Comparison of ENCODE assay signal across 19 mouse cellular contexts in the genomic region with DNA sequence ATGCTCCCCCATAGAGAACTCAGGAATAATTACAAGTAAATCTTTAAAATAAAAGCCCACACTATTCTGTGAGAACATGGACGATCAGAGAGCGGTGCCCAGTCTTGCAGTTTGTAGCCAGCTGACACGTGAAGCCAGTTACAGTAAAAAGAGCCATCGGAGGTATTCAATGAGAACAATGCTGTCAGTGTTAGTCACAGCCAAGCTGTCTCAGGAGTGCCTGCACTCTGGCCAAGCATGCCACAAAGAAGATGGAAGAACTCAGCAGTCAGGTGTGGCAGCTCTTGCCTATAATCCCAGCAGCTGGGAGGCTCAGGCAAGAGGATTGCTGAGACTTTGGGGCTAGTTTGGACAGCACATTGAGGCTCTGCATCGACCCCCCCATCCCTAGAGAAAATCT.
DNase-seq lines count a peak whose midpoint lies in the region; ATAC-seq and TF ChIP-seq lines count a peak whose summit lies in the region.
"Had no signal": no experiment of that assay in that cellular context is flagged by ENCODE, and none has a peak within 500 bp of the region (broad histone marks: within the 10 kb centered on the region; RNA-seq: fewer than 3 reads in every experiment).

No protein-coding gene starts in this region.

- no peak for TF ChIP-seq EP300 in stomach, postnatal 0 days (optimal IDR thresholded peaks at IDR 0.05)

- H3K4me2 ChIP-seq in stomach, embryonic 15.5 days: no peak overlapping the region
- H3K4me2 ChIP-seq in stomach, postnatal 0 days (replicated peaks; ENCODE audit: low read depth): no peak overlapping the region
- H3K4me2 ChIP-seq: embryonic facial prominence, embryonic 12.5 days; heart, embryonic 13.5 days; liver, embryonic 12.5 days; midbrain, embryonic 12.5 days; neural tube, embryonic 12.5 days had no signal

- H3K4me1 ChIP-seq in stomach, embryonic 15.5 days: no peaks in the 10 kb centered on the region
- H3K4me1 ChIP-seq in stomach, postnatal 0 days (replicated peaks; ENCODE audit: control insufficient read depth, insufficient read depth): no peaks in the 10 kb centered on the region

- no peak overlapping the region for H3K9ac ChIP-seq in stomach, embryonic 15.5 days
- no peak overlapping the region for H3K9ac ChIP-seq in stomach, postnatal 0 days (ENCODE audit: low read length)
- H3K9ac ChIP-seq: embryonic facial prominence, embryonic 12.5 days; heart, embryonic 13.5 days; liver, embryonic 12.5 days; midbrain, embryonic 12.5 days; neural tube, embryonic 12.5 days had no signal

- TF ChIP-seq POLR2A in brain, embryonic 14.5 days (IDR thresholded peaks at IDR 0.05; ENCODE audit: borderline replicate concordance, extremely low read depth, insufficient read depth, insufficient read length, poor library complexity, severe bottlenecking): no peak

- no peak for DNase-seq in layer of hippocampus, adult 2 months (ENCODE audit: low spot score in 2 of 2)
- DNase-seq in layer of hippocampus, postnatal 14 days (ENCODE audit: low spot score in 2 of 2): no peak
- DNase-seq in stomach, postnatal 0 days (ENCODE audit: low spot score): no peak
- DNase-seq in brain, embryonic 14.5 days (ENCODE audit: low read depth): peak; percentile 56
- no peak for DNase-seq in frontal cortex, adult 2 months (ENCODE audit: extremely low spot score in 1 of 2, low spot score in 1 of 2)
- DNase-seq: adrenal gland, adult 2 months; kidney, adult 2 months; kidney, postnatal 4 days; layer of hippocampus, postnatal 36 days; lung, postnatal 36 days; retina, postnatal 1 day had no signal

- TF ChIP-seq CTCF in layer of hippocampus, adult 2 months (conservative IDR thresholded peaks at IDR 0.05): no peak
- TF ChIP-seq CTCF in stomach, postnatal 0 days (IDR thresholded peaks at IDR 0.05; ENCODE audit: low read depth): no peak
- no peak for TF ChIP-seq CTCF in brain, embryonic 14.5 days (IDR thresholded peaks at IDR 0.05; ENCODE audit: borderline replicate concordance, extremely low read depth, insufficient read depth, insufficient read length)

- H3K36me3 ChIP-seq in stomach, embryonic 15.5 days: no peaks in the 10 kb centered on the region
- H3K36me3 ChIP-seq in stomach, postnatal 0 days (ENCODE audit: control insufficient read depth, insufficient read depth, low read length): no peaks in the 10 kb centered on the region
- H3K36me3 ChIP-seq: embryonic facial prominence, embryonic 12.5 days; forebrain, embryonic 10.5 days; heart, embryonic 13.5 days; liver, embryonic 12.5 days; midbrain, embryonic 12.5 days; neural tube, embryonic 12.5 days had no signal

- 75% methylated on average over 5 of the region's 5 CpGs for WGBS in stomach, embryonic 15.5 days
- WGBS in stomach, postnatal 0 days: 66% methylated on average over 5 of the region's 5 CpGs

- no peak overlapping the region for H3K4me3 ChIP-seq in layer of hippocampus, adult 2 months
- H3K4me3 ChIP-seq in stomach, embryonic 15.5 days (replicated peaks): no peak overlapping the region
- no peak overlapping the region for H3K4me3 ChIP-seq in stomach, postnatal 0 days (ENCODE audit: low read depth, low read length)
- H3K4me3 ChIP-seq: embryonic facial prominence, embryonic 12.5 days; forebrain, embryonic 10.5 days; heart, embryonic 13.5 days; liver, embryonic 12.5 days; midbrain, embryonic 12.5 days; neural tube, embryonic 12.5 days had no signal

- H3K9me3 ChIP-seq in stomach, embryonic 15.5 days: no peaks in the 10 kb centered on the region
- no peaks in the 10 kb centered on the region for H3K9me3 ChIP-seq in stomach, postnatal 0 days (ENCODE audit: control insufficient read depth, low read length)
- H3K9me3 ChIP-seq: embryonic facial prominence, embryonic 12.5 days; forebrain, embryonic 10.5 days; heart, embryonic 13.5 days; liver, embryonic 12.5 days; midbrain, embryonic 12.5 days; neural tube, embryonic 12.5 days had no signal

- no peaks in the 10 kb centered on the region for H3K27me3 ChIP-seq in stomach, embryonic 15.5 days (replicated peaks)
- H3K27me3 ChIP-seq in stomach, postnatal 0 days (ENCODE audit: control insufficient read depth, insufficient read depth, low read length): no peaks in the 10 kb centered on the region
- H3K27me3 ChIP-seq: embryonic facial prominence, embryonic 12.5 days; heart, embryonic 13.5 days; liver, embryonic 12.5 days; midbrain, embryonic 12.5 days; neural tube, embryonic 12.5 days had no signal

- ATAC-seq in stomach, embryonic 15.5 days (ENCODE audit: insufficient read depth, low FRiP score, low read depth): no peak
- no peak for ATAC-seq in stomach, postnatal 0 days (ENCODE audit: low FRiP score, low TSS enrichment)
- ATAC-seq in megakaryocyte progenitor cell, adult 5-6 weeks (replicated peaks; ENCODE audit: poor library complexity): no peak

- H3K27ac ChIP-seq in layer of hippocampus, adult 2 months: peak overlapping the region; percentile 8; the same call in 1 of the 2 replicates
- peak overlapping the region; percentile 31; the same call in 1 of the 2 replicates for H3K27ac ChIP-seq in stomach, embryonic 15.5 days
- no peak overlapping the region for H3K27ac ChIP-seq in stomach, postnatal 0 days (replicated peaks)
- H3K27ac ChIP-seq: embryonic facial prominence, embryonic 12.5 days; forebrain, embryonic 10.5 days; heart, embryonic 13.5 days; liver, embryonic 12.5 days; midbrain, embryonic 12.5 days; neural tube, embryonic 12.5 days had no signal
